Mouse (Mus musculus) limb, embryonic 14.5 days (tissue): ENCODE data around the gene Col4a2. TPM values are rescaled to one million over a fixed set of nuclear protein-coding genes. Genes with fewer than 3 reads are reported as not detected.

Experiments used
- ATAC-seq: fragments of 200-750 bp; cut with Nextera tagmentation; 2 replicates; pipeline ENCODE4 v1.8.0; 2017; ENCODE audit warnings: low read depth, moderate number of reproducible peaks, moderate TSS enrichment; ENCODE audit not compliant: low FRiP score
- DNase-seq: peaks from one replicate; pipeline ENCODE4 v3.0.0-alpha.2; 2015; ENCODE audit warnings: low spot score
- H3K27ac ChIP-seq: fragments of 300-500 bp; sonication (generic); replicated peaks from 2 replicates; pipeline ENCODE4 v1.5.1; 2014; ENCODE audit warnings: low read depth, mild to moderate bottlenecking, low read length, moderate library complexity, mixed read lengths
- H3K27me3 ChIP-seq: fragments of 300-500 bp; sonication (generic); 2 replicates; pipeline ENCODE4 v1.6.1; 2014; ENCODE audit warnings: low read length, mixed read lengths; ENCODE audit not compliant: control insufficient read depth, insufficient read depth
- H3K36me3 ChIP-seq: fragments of 300-500 bp; sonication (generic); 2 replicates; pipeline ENCODE4 v1.6.1; 2014; ENCODE audit warnings: mild to moderate bottlenecking, low read length, moderate library complexity, mixed read lengths; ENCODE audit not compliant: control insufficient read depth, insufficient read depth
- H3K4me1 ChIP-seq: fragments of 300-500 bp; sonication (generic); 2 replicates; pipeline ENCODE4 v1.6.1; 2014; ENCODE audit warnings: antibody characterized with exemption, low read length, mixed read lengths; ENCODE audit not compliant: control insufficient read depth, insufficient read depth
- H3K4me2 ChIP-seq: fragments of 300-500 bp; sonication (generic); replicated peaks from 2 replicates; pipeline ENCODE4 v1.6.1; 2014; ENCODE audit warnings: low read depth, mild to moderate bottlenecking, low read length, moderate library complexity; ENCODE audit not compliant: severe bottlenecking
- H3K4me3 ChIP-seq: fragments of 300-500 bp; sonication (generic); replicated peaks from 2 replicates; pipeline ENCODE4 v1.5.1; 2014; ENCODE audit warnings: low read length
- H3K9ac ChIP-seq: fragments of 300-500 bp; sonication (generic); 2 replicates; pipeline ENCODE4 v1.6.1; 2014; ENCODE audit warnings: mild to moderate bottlenecking, low read depth, low read length, moderate library complexity; ENCODE audit not compliant: severe bottlenecking
- H3K9me3 ChIP-seq: fragments of 300-500 bp; sonication (generic); 2 replicates; pipeline ENCODE4 v1.6.1; 2016; ENCODE audit warnings: low read length; ENCODE audit not compliant: control insufficient read depth
- POLR2A ChIP-seq: fragments of 200-500 bp; IDR thresholded peaks from 2 replicates; pipeline ENCODE4 v1.8.0; 2012; ENCODE audit warnings: inconsistent platforms, mild to moderate bottlenecking, moderate library complexity, borderline replicate concordance; ENCODE audit not compliant: insufficient read depth, insufficient read length; ENCODE audit errors: extremely low read depth
- WGBS: fragments of 180-500 bp; shearing (Covaris S2); extraction: QIAGEN DNeasy Blood & Tissue Kit; methylation state at CpG from one replicate; pipeline ENCODE4 v1.1.7; 2014; 5-methylcytosine and 5-hydroxymethylcytosine counted together
- polyA plus RNA-seq, 2 experiments: library from polyadenylated mRNA; depleted of rRNA in 1 of 2; stranded (reverse) in 1 of 2; unstranded in 1 of 2; fragments of >200 nt; fragmentation: Nextera tagmentation in 1 of 2; extraction: Ambion mirVana in 1 of 2; gene quantifications; 2 replicates each; pipeline versions ENCODE4 v1.2.1 to v1.2.3; 2012 to 2014

Gene Col4a2
- polyA plus RNA-seq, 2 experiments = 76.4 to 89.0 TPM

- peaks cover 26% of the 10 kb centered on the region for H3K4me1 ChIP-seq
- no peak overlapping the region for H3K4me3 ChIP-seq
- no peak overlapping the region for H3K27ac ChIP-seq
- H3K9me3 ChIP-seq = 0 out of 2 replicates have a peak, but pooled peaks cover 5% of the 10 kb centered on the region
- ATAC-seq = no peak
- H3K27me3 ChIP-seq = no peaks in the 10 kb centered on the region
- H3K9ac ChIP-seq = no peak overlapping the region
- 60% methylated on average over 7 of the region's 7 CpGs for WGBS
- no peak for DNase-seq
- TF ChIP-seq POLR2A = no peak
- H3K36me3 ChIP-seq = 0 out of 2 replicates have a peak, but pooled peaks cover 2% of the 10 kb centered on the region
- no peak overlapping the region for H3K4me2 ChIP-seq
Measured at GRCm38 (mm10) chr8:11396111-11396510, 83.5 kb downstream of the Col4a2 start.

DNA sequence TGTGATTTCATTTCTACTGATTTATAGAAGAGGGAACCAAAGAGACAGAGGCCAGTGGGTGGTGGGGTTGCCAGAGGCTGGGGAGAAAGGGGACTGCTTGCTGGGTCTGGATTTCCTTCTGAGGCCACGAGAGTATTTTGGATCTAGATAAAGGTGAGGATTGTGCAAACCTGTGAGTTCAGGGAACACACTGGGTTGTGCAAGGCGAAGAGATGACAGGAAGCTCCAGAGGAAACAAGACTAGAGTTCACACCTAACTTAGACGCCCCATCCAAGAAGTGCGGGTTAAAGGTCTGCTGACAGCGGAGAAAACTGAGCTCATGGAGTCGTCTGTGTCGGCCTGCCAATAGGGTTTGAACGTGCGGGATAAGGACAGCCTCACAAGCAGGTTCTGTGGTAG, 84.5 kb downstream of the Col4a2 start:
- Histone ChIP-seq H3K9me3 (no peaks in the 10 kb centered on the region), H3K4me2 (no peak overlapping the region), H3K4me3 (no peak overlapping the region), H3K27me3 (no peaks in the 10 kb centered on the region), H3K36me3 (no peaks in the 10 kb centered on the region), H3K27ac (no peak overlapping the region), H3K4me1 (peaks cover 26% of the 10 kb centered on the region), H3K9ac (no peak overlapping the region)
- 91% methylated on average over 9 of the region's 9 CpGs for WGBS
- no peak for ATAC-seq
- no peak for DNase-seq
- TF ChIP-seq POLR2A = no peak

DNA sequence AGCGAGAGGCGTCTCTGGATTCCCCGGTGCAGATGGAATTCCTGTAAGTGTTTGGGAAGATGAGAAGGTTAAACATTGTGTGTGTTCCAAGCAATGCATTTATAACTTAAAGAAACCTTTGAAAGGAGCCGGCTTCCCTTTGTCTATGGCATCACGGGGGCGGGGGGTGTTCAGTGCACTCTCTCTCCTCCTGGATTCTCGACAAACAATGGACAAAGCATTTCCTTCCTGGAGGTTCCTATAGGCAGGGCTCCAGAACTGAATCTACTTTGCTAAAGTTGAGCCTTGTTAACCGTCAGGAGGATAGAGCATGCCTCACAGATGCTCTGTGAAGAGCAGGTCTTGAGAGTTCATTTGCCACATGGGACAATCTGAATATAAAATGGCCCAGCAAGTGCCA, 87.1 kb downstream of the Col4a2 start:
- Histone ChIP-seq H3K27me3 (no peaks in the 10 kb centered on the region), H3K36me3 (peaks cover 7% of the 10 kb centered on the region), H3K4me1 (peaks cover 14% of the 10 kb centered on the region), H3K4me3 (no peak overlapping the region), H3K9me3 (no peaks in the 10 kb centered on the region), H3K4me2 (no peak overlapping the region), H3K27ac (peak overlapping the region; percentile 10; the same call in 1 of the 2 replicates), H3K9ac (no peak overlapping the region)
- DNase-seq (peak; percentile 56), ATAC-seq (no peak; the same call in 1 of the 2 replicates)
- no peak for TF ChIP-seq POLR2A
- 48% methylated on average over 8 of the region's 8 CpGs for WGBS

- no peak for DNase-seq
- Histone ChIP-seq H3K36me3 (peaks cover 7% of the 10 kb centered on the region), H3K9ac (no peak overlapping the region), H3K27ac (peak overlapping the region; percentile 10; the same call in 1 of the 2 replicates), H3K4me3 (no peak overlapping the region), H3K9me3 (no peaks in the 10 kb centered on the region), H3K4me1 (peaks cover 12% of the 10 kb centered on the region), H3K27me3 (no peaks in the 10 kb centered on the region), H3K4me2 (no peak overlapping the region)
- WGBS = 56% methylated on average over 8 of the region's 8 CpGs
- ATAC-seq = no peak
- TF ChIP-seq POLR2A = no peak
Measured at GRCm38 (mm10) chr8:11400244-11400643, 87.6 kb downstream of the Col4a2 start.

- WGBS = 89% methylated on average over 5 of the region's 5 CpGs
- H3K36me3 ChIP-seq = peaks cover 7% of the 10 kb centered on the region
- no peak for ATAC-seq
Measured at GRCm38 (mm10) chr8:11401183-11401582, 88.6 kb downstream of the Col4a2 start.

DNA sequence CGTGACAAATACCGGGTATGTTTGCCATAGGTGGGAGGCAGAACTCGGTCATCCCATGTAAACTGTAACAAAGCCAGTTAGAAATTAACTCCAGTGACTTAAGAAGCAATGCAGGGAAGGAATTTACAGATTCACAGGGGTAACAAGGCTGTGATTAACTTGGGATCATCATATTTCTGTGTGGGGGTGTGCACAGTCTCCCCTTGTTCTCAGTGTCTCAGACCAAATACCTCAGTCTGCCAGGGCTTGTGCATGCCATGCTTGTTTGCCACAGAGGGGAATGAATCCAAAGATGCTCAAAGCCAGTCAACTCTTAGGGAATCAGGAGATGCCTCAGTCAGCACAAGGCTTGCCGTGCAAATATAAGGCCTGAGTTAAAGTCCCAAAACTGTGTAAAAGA, 89.6 kb downstream of the Col4a2 start:
- H3K4me2 ChIP-seq = no peak overlapping the region
- no peaks in the 10 kb centered on the region for H3K27me3 ChIP-seq
- H3K4me3 ChIP-seq = no peak overlapping the region
- H3K9ac ChIP-seq = no peak overlapping the region
- WGBS = 91% methylated on average over 4 of the region's 4 CpGs
- peaks cover 12% of the 10 kb centered on the region for H3K4me1 ChIP-seq
- no peaks in the 10 kb centered on the region for H3K9me3 ChIP-seq
- TF ChIP-seq POLR2A = no peak
- no peak for ATAC-seq
- no peak for DNase-seq
- peaks cover 12% of the 10 kb centered on the region for H3K36me3 ChIP-seq
- no peak overlapping the region for H3K27ac ChIP-seq

More at GRCm38 (mm10) chr8:11401183-11401582, 88.6 kb downstream of the Col4a2 start:
- no peaks in the 10 kb centered on the region for H3K27me3 ChIP-seq
- no peak overlapping the region for H3K4me2 ChIP-seq
- H3K4me1 ChIP-seq = peaks cover 12% of the 10 kb centered on the region
- DNase-seq = no peak
- no peak overlapping the region for H3K27ac ChIP-seq
- H3K9me3 ChIP-seq = no peaks in the 10 kb centered on the region
- no peak overlapping the region for H3K4me3 ChIP-seq
- no peak overlapping the region for H3K9ac ChIP-seq
- no peak for TF ChIP-seq POLR2A
